Mouse (Mus musculus) liver, postnatal 0 days (tissue): Measurements from ENCODE around the gene Id3.

ENCODE experiments used
- CTCF ChIP-seq: sonication (generic); IDR thresholded peaks from 2 replicates; pipeline ENCODE4 v1.5.1; 2016; ENCODE audit warnings: antibody characterized with exemption, low read depth
- EP300 ChIP-seq: IDR thresholded peaks from 2 replicates; pipeline ENCODE4 v1.6.1; 2016; ENCODE audit warnings: antibody characterized with exemption, low read depth, mild to moderate bottlenecking

DNA sequence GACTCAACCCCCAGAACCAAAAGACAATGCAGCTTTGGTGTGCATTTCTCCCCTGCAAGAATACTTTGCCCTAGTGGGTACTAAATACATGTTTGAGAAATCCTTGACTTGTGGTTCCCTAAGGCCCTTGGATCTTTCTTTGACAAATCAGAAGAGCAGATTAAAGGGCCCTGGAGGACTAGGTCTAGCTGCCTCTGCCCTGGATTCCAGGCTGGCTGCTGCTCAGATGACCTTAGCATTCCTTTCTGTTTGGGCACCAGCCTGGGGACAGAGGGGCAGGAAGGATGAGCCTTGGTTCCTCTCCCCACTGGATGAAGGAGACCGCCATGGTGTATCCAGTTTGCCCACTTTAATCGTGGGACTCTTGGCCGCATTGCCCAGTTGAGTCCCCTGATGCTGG lies 44.9 kb upstream of the Id3 start:
- TF ChIP-seq CTCF, result no peak
- no peak for TF ChIP-seq EP300
